Mouse (Mus musculus) liver, postnatal 0 days (tissue): Measurements from ENCODE around the gene Gpr35.

Experiments used
- CTCF ChIP-seq: sonication (generic); IDR thresholded peaks from 2 replicates; pipeline ENCODE4 v1.5.1; 2016; ENCODE audit warnings: antibody characterized with exemption, low read depth
- EP300 ChIP-seq: IDR thresholded peaks from 2 replicates; pipeline ENCODE4 v1.6.1; 2016; ENCODE audit warnings: antibody characterized with exemption, low read depth, mild to moderate bottlenecking

DNA sequence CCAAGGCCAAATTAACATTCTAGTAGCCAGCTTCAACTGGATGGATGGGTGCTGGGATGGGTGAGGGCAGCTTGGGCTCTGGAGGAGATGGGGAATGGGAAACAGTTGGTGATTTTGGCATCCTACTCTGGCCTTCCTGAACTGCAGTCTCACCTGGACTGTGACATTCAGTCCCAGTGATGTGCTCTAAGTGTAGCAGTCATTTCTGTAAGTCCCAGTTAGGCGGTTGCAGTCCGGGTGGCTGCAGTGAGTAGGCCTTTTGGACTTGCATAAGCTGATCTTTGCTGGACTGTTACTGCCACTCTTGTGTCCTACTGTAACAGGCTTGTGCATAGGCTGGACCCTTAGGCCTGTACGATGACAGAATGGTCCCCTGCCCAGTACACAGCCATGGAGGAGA lies 2.7 kb upstream of the Gpr35 start:
- no peak for TF ChIP-seq CTCF
- no peak for TF ChIP-seq EP300
